Mouse (Mus musculus) bone marrow macrophage, adult 2 months (primary cell): ENCODE data around the gene Pex5l.

ENCODE experiments used
- CTCF ChIP-seq: IDR thresholded peaks from 2 replicates; pipeline ENCODE4 v1.5.1; 2012; ENCODE audit warnings: low read depth, mild to moderate bottlenecking, low read length, moderate library complexity
- POLR2A ChIP-seq: IDR thresholded peaks from 2 replicates; pipeline ENCODE4 v1.6.1; 2012; ENCODE audit warnings: mild to moderate bottlenecking, low read depth, low read length, borderline replicate concordance

DNA sequence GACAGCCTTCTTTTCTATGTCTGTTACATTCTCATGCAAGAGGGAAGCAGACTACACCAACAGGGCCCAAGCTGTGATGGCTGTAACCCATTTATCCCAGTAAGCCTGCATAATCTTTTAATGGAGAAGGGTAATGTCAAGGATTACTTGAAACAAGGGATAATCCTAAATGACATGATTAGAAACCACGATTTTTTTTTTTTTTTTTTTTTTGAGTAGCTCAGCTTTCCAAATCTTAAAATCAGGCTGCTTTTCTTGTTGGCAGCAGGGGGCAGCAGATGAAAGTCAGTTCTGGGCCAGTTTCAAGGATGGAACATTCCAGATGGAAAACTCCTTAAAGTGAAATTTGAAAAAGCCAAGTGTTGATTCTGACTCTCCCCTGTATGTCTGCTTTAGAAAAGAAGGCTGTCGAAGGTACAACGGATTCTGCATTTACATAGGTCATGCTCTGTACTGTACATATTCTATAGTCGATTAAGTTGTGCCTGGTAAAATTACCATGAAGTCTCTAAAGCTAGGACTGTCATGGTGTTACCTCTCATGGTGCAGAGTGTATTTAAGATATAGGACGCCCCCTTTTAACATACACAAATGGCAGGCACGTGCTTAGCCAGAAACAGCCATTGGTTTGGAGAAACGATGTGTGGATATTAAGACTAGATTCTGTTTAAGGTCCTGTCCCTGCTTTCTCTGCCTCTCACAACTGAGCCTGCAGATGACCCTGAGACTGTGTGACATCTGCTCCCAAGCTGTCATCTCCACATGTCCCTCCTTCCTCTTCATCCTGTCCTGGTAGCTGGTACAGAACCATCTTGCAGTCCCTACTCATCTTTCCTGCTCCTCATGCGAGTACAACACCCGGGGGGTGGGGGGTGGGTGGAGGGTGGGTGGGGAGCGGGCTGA is 98.9 kb downstream of the Pex5l start:
- TF ChIP-seq CTCF (no peak), POLR2A (no peak)
